Mouse (Mus musculus) left cerebral cortex, adult 8-10 months (tissue): ENCODE measurements around the gene Lrcol1. TPM values are rescaled to one million over a fixed set of nuclear protein-coding genes. Genes with fewer than 3 reads are reported as not detected.
A peak's percentile ranks its signal among the peaks of the same experiment; 100 is the strongest.

Experiments used
- DNase-seq, 2 experiments: peaks; one replicate each; pipeline ENCODE4 v3.0.0; 2022; ENCODE audit warnings: low spot score in 2 of 2
- total RNA-seq, 4 experiments: library from RNA; stranded (reverse); gene quantifications; 2 replicates each; pipeline ENCODE4 v1.2.4; 2022

The Lrcol1 gene
- total RNA-seq, result not detected

DNA sequence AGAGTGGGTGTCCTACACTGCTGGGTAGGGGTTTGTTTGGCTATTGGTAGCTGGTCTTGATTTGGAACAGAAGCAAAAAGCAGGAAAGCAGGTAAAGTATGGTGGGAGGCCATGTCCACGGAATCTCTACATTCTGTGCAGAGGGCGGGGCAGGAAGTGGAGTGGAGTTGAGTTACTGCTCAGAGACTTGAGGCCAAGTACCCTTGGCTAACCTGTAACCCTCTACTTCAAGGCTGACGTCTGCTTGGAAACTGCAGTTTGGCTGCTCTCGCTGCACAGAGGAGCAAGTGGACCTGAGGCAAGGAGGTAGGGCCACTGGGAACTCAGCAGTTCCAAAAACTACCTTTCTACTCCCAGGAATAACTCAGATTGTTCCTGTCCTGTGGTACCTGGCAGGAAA, at the start of gene Lrcol1:
Gene Lrcol1, plus strand, starts transcription at position 207 of the 400 bp plus-strand sequence.
- no peak for DNase-seq

DNA sequence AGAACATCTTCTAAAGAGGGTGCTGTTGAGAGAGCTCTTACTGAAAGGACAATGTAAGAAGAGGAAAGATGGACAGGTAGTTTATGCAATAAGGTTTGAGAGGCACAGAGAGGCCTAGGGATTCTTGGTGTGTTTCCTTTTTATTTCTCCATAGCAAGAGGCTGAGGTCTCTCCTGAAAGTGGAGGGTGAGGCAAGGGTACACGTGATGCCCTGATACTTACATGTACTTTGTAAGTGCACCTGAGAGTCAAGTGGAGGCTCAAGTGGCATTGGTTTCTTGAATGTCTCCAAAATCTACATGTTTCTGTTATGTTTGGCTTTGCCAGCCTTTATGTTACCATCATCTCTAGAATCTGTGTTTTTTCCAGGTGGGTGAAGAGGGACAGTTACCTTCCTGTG, 47.9 kb upstream of the Lrcol1 start:
- no peak for DNase-seq

DNA sequence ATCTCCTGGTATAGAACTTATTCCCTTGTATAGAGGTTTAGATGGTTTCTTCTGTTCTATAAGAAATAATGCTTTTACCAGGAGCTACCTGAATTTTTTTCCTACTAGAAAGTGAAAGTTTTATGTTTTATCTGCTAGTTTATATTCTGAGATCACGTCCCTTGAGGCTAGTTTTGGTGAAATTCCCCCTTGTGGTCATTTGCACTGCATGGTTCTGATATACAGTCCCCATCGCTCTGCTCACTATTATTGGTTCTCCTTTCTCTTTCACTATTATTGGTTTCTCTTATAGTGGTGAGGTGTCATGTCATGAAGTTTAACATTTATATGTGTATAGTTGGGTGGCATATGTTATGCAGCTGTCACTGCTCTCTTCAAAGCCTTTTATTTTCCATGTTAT, 43.9 kb upstream of the Lrcol1 start:
- no peak for DNase-seq

DNA sequence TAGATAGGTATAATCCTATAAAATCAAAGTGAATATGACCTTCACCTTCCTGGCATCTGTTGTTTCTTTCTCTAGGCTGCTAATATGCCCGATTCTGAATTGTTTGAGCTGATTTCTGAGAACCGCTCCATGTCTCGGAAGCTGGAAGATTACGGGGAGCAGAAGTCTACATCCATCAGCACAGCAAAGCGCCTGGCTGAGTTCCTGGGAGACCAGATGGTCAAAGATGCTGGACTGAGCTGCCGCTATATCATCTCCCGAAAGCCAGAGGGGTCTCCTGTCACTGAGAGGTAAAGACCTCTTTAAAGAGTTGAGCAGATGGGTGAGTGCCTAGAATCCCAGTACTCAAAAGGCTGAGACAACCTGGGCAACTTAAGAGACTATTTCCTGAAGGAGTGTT, 35.7 kb upstream of the Lrcol1 start:
- DNase-seq, result no peak

DNA sequence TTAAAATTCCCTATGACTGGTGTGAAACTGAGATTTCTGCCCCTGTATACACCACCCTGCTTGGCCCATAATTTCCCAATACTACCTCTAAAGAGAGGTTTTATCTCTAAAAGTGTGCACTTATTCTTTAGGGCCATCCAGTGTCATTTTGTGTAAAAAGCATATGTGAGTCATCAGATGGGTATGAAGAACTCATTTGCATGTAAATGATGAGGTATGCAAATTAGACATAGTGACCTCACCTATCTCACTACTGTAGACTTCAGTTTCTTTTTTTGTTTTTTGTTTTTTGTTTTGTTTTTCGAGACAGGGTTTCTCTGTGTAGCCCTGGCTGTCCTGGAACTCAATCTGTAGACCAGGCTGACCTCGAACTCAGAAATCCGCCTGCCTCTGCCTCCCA, 31.4 kb upstream of the Lrcol1 start:
- no peak for DNase-seq

DNA sequence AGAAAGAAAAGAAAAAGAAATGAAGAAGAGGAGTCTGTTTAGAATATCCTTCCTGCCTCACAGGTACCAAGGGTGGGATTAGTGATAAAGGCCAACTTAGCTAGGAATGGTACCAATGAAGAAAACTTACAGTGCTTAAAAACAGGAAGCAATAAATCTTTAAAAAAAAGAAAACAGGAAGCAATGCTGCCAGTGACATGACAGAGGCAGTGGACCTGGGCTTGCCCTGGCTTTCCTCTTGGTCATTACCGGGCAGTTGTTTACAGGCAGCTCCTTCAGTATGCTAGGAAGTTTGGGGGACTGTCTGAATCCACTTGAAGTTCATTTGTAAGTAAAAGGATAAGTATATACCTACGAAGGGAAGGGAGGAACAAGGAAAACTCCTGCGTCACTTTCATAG, 14.0 kb upstream of the Lrcol1 start:
- DNase-seq, result no peak

DNA sequence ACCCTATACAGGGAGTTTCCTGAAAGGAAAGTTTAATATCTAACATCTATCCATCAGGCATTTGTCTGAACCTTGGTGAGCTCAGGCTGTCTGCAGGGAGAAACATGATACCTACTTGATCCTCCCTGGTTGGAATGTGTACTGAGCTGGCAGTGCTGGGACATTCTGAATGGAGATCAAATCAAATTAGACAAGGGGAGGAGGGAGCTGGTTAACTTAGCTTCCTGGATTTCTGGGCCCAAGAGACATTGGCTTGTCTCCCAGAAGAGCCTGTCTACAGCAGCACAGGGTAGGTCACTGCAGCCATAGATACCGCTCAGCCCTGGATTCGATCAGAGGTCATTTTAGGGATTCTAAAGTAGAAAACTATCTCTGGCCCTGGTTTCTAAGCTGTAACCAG, 5.7 kb upstream of the Lrcol1 start:
- DNase-seq, result no peak

DNA sequence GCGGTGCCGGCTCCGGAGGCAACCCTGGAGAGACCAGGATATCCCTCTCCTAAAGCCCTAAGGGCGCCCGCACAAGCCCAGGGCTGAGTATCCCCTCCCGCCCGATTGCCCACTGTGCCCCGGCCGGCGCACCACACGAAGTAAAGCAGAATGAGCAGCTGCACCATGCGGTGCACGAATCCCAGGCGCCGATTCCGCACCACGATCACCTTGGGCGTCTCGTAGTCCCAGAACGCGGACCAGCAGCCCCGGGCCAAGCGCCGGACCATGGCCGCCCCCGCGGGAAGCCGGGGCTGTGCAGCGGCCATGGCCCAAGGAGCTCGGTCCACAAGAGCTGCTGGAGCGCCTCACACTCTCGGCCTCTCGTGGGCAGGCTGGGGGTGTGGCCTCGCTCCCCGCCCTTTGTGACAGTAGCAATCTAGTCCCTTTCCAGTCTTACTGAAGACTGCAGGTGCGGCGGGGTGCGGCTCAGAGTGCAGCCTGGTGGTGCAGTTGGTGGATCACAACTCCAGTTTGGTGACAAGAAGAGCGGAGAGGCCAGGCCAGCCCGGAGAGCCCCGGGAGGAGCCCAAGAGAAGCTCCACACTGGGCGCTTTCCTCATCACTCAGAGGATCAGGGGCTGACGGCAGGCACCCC, 1.8 kb upstream of the Lrcol1 start, which contains the start of gene P2rx2:
Gene P2rx2, minus strand, starts transcription at position 565 of the 637 bp plus-strand sequence.
- no peak for DNase-seq

DNA sequence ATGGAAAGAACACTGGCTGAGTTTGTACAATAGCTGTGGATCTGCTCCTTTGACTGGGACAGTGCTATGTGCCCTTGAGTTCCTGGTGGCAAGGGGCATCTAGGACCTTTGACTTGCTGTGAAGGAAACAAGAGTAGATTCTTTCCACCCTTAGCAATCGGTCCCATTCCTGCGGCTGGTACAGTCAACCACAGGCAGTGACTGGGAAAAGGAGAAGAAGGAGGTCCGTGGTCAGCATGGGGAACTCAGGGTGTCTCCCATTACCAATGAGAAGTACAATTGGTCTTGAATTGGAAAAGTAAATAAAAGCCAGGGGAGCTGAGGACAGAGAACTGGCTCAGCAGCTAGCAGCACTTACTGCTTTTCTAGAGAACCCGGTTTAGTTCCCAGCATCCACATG, 1.0 kb downstream of the Lrcol1 start:
- DNase-seq, result no peak

DNA sequence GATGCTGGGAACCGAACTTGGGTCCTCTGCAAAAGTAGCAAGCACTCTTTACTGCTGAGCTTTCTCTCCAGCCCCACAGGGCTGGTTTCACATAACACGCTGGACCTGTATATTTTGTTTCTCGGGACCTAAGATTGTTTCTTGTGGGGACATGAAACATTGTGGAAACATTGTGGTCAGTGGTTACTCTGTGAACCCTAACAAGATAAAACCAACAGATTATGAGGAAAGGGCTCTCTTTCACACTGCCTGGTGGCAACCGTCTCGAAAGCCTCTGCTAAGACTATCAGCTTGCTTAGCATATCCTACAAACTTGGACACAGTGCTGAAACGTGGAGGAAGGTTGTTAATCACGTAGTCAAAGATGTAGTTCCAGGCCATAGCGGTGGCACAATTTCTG, 2.5 kb downstream of the Lrcol1 start:
- no peak for DNase-seq

DNA sequence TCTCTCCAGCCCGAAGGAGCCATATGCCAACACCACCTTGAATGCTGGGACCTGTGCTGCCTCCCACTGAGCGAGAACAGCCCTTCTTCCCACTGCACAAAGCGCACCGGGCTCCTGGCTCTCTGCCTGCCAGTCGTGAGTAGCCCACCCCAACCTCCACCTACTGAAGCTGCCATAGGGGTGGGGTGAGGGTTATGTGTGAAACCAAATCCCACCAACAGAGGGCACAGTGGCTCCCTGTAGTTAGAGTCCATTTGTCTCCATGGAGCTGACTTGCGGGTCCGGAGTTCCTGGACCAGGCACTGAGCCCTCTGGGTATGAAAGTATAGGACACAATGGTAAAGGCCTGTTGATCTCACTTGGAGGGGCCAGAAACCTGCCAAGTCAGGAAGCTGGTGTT, 10.2 kb downstream of the Lrcol1 start:
- DNase-seq, result no peak

DNA sequence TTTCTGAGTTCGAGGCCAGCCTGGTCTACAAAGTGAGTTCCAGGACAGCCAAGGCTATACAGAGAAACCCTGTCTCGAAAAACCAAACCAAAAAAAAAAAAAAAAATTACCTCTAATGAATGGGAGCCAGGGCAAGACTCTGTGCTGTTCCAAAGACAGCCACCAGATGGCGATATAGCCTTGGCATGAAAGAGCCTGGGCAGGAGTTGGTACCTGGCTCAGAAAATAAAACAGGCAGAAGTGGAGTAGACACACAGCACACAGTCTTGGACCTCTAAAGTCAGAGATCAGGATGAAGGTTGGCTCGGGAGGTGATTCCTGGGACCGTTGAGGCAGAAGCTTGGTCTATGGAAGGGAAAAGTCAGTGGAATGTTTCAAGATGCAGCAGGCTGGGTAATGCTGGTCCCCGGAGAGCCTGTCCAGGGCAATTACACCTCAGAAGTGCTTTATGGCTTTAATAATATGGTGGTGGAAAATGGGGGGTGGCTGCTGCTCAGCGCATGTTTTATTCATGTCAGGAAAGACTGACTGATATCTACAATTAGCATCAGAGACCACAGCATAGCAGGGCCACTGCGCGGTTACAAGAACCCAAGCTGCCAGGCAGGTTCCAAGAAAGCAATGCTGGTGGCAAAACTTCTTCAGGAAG, 13.1 kb downstream of the Lrcol1 start:
- DNase-seq, result peak; percentile 59 to 76

DNA sequence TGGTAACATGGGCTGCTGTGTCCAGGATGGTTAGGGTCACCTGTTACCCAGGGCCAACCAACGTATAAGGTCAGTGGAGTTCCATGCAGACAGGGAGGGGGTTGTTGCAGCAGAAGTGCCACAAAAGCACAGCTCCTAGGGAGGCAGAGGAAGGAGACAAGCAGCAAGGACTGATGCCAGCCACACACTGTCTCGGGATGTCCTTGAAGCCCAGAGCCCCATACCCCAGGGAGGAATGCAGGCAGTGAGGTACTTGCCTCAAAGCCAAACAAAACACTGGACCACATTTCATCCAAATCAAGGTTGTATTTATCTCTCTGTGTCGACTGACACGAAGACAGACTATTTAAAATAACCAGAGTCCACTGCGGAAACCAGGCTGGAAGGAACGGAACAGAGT, 16.9 kb downstream of the Lrcol1 start:
- no peak for DNase-seq

DNA sequence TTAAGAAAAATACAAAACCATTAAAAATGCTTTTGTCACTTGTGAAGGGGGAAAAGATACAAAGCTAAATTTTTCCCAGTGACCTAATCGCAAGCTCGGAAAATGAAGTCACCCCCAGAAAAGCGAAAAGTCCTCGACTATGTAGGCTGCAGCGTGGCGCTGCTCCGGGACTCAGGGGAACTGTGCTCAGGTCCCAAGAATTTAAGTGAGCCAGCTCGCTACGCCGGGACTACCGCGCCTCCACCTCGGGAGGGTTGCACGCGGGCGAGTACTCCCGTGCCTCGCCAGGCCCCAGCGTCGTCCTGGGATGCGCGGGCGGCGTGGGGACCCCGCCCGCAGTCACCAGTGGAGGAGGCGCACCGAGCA, 18.3 kb downstream of the Lrcol1 start:
- no peak for DNase-seq

DNA sequence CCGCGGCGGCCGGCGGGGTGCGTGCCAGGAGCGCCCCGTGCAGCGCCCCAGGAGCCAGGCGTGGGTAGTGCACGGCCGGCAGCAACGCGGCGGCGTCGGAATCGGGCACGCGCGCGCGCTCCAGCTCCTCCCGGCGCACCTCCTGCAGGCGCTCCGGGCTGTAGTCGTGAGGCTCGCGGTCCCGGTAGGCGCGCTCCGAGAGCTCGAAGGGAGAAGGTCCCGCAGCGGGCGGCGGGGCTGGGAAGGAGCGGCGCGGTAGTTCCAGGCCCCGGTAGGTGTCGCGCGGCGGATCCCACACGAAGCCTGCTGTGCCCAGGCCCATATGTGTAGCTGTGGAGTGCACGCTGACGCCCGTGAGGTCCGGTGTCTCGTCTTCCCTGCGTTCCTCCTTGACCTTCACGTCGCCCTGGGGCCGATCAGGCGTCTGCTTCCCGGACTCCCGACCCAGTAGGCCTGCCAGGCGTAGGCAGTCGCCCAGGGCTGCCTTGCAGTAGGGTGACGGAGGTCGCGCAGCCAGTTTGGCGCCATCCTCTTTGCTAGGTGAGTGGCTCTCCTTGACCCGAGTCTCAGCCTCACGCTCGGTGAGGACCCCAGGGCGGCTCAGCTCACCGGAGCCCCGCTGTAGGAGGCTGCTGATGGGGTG, 18.8 kb downstream of the Lrcol1 start:
- peak; percentile 44 to 67 for DNase-seq

DNA sequence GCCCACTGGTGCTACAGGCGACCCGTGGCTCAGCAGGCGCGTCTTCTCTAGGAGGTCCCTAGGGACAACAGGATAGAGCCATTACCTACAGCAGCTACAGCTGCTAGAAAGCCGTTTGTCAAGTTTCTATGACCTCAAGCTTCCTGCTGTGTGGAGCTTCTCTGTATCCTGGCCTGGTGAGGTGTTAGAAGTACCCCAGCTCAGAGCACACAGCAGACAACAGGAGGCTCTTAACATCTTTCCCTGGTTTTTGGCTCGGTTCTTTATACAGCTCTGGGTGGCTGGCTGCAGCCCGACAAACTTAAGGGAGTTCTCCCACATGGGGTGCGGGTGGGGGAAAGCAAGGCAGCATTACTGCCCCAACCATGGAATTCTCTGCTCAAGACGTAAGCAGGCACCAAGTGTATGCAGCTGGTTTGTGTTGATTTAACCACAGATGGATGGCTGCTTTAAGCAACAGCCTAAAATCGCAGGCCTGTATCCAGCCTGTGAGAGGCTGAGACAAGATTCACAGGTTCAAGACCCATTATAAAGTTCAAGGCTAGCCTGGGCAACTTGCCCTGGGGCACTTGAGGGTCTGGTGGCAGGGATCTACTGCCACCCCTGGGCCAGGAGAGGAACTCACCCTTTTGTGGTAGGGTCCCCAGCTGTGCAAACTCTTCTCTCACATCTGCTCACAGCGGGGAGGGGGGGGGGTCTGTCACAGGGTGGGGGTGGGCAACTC, 19.5 kb downstream of the Lrcol1 start:
- no peak for DNase-seq

DNA sequence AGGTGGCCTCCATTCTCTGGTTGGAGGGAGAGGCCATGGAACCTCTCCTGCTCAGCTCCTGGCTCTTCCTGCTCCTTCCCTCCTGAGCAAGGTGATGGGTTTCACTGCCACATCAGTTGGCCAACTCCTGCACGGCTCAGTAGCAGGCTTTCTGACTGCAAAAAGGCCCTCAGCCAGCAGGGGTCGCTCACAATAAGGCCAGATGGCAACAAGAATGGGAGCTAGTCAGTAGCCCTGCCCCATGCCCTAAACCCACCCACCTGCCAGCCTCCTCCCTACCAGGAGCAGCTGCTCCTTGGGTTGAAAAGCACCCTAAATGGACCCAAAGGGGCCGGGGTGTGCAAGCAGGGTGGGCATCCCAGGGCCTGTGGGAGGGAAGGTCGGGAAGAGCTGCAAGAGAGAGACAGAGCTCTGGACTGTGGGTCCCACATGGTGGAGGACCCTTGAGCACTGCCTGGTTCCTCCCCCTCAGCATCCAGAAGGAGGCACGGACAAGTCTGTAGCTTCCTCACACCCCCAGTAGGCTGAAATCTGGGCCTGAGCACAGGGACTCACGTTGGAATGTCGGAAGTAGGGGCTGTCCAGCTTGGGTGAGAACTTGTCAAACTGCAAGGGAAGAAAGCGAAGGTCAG, 32.4 kb downstream of the Lrcol1 start:
- peak; percentile 54 to 67 for DNase-seq

DNA sequence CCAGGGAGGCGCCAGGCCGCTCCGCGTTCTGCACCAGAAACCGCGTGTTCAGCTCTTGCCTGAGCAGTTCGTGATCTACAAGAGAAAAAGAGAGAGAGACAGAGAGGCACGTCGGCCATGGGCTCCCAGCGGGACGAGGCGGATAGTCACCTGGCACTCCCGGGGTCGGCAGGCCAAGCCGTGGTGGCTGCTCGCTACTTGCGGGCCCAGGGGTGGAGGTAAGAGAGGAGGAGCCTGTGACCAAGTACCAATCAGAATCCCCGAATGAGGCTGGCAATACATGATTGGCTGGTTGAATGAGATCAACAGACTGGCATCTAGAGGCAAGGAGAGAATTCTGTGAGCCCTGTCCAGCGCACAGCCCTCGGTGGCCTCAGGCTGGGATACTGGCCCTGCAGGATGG, 33.7 kb downstream of the Lrcol1 start:
- DNase-seq, result no peak

DNA sequence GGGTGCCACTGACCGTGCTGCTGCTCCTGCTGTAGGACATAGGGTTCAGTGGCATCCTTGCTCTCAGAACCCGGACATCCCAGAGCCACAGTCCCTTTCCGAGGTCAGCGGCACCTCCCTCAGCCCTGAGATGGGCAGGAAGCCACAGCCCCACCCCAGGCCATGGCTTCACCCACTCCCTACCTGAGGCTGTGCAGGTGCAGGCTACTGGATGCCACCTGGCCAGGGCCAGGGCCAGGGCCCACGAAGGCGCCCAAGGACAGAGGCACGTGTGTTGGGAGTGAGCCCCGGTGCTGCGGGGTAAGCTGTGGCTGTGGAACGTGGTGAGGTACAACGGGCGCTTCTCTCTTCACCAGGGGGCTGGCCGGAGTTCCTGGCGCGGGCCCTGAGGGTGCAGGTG, 34.6 kb downstream of the Lrcol1 start:
- DNase-seq, result no peak

DNA sequence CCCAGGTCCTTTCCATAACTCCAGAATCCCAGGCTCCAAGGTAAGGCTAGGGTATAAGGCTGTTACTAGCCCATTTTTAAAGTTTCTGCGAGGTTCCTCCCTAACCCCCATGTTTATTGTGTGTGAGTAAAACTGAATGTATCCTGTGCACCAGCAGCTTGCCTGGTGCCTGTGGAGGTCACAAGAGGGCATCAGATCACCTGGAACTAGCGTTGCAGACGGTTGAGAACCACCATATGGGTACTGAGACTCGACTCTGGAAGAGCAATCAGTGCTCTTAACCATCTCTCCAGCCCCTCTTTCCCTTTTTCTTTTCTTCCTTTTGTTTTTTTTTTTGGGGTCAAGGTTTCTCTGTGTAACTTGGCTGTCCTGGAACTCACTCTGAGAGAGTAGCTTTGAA, 35.3 kb downstream of the Lrcol1 start:
- no peak for DNase-seq

DNA sequence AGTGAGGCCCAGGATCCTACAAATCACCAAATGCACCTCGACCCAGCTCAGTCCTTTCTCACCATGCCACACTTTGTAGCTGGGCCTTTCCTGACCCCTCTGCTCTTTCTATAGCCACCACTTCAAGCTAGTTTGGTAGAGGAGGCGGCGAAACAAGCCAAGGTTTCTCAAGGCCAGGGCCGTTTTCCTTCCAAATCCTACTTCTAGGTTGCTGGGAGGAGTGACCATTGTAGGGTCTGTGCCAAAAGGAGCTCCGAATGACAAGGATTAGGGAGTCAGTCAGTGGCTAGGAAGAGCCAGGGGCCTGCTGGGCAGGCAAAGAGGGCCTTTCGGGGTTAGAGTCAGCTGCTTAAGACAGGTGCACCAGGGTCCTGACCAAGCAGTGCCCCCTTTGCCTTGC, 40.0 kb downstream of the Lrcol1 start:
- no peak for DNase-seq

DNA sequence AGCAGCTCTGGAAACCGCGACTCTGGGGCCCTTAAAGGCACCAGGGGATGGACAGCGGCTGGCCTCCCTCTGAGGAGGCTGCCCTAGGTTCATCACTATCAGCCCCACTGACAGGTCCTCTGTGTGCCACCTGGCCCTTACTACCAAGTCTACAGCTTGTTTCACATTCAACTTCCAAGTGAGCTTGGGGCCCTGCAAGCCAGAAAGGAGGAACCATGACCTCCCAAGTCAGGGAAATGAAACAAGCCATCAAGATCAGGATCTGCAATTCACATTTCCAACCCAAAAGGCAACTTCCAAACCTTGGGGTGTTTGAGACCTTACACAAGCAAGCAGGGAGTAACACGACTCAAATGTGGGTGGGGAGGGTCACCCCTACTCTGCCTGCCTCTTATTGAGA, 40.7 kb downstream of the Lrcol1 start:
- DNase-seq, result no peak
